Mouse (Mus musculus): ENCODE measurements around the gene Invs.

GRCm38 (mm10) chr4:48322095-48322494, 42.5 kb downstream of the Invs start:
- no peak for TF ChIP-seq CTCF (IDR thresholded peaks at IDR 0.05; ENCODE audit: low read depth)
- no peak for TF ChIP-seq EP300 (IDR thresholded peaks at IDR 0.05; ENCODE audit: low read depth)
